Mouse (Mus musculus) kidney, postnatal 0 days (tissue): Measurements from ENCODE around the gene Ovca2. TPM values are rescaled to one million over a fixed set of nuclear protein-coding genes. Genes with fewer than 3 reads are reported as not detected.

Source experiments
- ATAC-seq: fragments of 200-750 bp; cut with Nextera tagmentation; replicated peaks from 2 replicates; pipeline ENCODE4 v1.8.0; 2017; ENCODE audit warnings: low read depth, moderate number of reproducible peaks, moderate TSS enrichment, moderate library complexity; ENCODE audit not compliant: low FRiP score
- DNase-seq: peaks from one replicate; pipeline ENCODE4 v3.0.0-alpha.2; 2016; ENCODE audit warnings: low spot score
- H3K27ac ChIP-seq: fragments of 300-500 bp; sonication (generic); 2 replicates; pipeline ENCODE4 v1.5.1; 2014; ENCODE audit warnings: mild to moderate bottlenecking
- H3K27me3 ChIP-seq: fragments of 300-500 bp; sonication (generic); 2 replicates; pipeline ENCODE4 v1.6.1; 2014; ENCODE audit warnings: low read length, mixed read lengths; ENCODE audit not compliant: insufficient read depth
- H3K36me3 ChIP-seq: fragments of 300-500 bp; sonication (generic); 2 replicates; pipeline ENCODE4 v1.6.1; 2014; ENCODE audit warnings: low read length, mixed read lengths; ENCODE audit not compliant: insufficient read depth
- H3K4me1 ChIP-seq: fragments of 300-500 bp; sonication (generic); replicated peaks from 2 replicates; pipeline ENCODE4 v1.6.1; 2014; ENCODE audit warnings: antibody characterized with exemption, low read length, mixed read lengths; ENCODE audit not compliant: insufficient read depth
- H3K4me2 ChIP-seq: fragments of 300-500 bp; sonication (generic); 2 replicates; pipeline ENCODE4 v1.6.1; 2014; ENCODE audit warnings: mild to moderate bottlenecking, low read length, moderate library complexity, mixed read lengths
- H3K4me3 ChIP-seq: fragments of 300-500 bp; sonication (generic); replicated peaks from 2 replicates; pipeline ENCODE4 v1.5.1; 2014; ENCODE audit warnings: low read depth, low read length
- H3K9ac ChIP-seq: fragments of 300-500 bp; sonication (generic); 2 replicates; pipeline ENCODE4 v1.6.1; 2014; ENCODE audit warnings: low read depth, low read length
- H3K9me3 ChIP-seq: fragments of 300-500 bp; sonication (generic); replicated peaks from 2 replicates; pipeline ENCODE4 v1.6.1; 2016; ENCODE audit warnings: low read length, inconsistent platforms, mixed read lengths
- CTCF ChIP-seq: IDR thresholded peaks from 2 replicates; pipeline ENCODE4 v1.5.1; 2016; ENCODE audit warnings: antibody characterized with exemption, low read depth, mild to moderate bottlenecking, moderate library complexity
- WGBS: fragments of 180-500 bp; shearing (Covaris S2); extraction: QIAGEN DNeasy Blood & Tissue Kit; methylation state at CpG from one replicate; pipeline ENCODE4 v1.1.7; 2014; 5-methylcytosine and 5-hydroxymethylcytosine counted together
- polyA plus RNA-seq: library from polyadenylated mRNA; unstranded; fragments of >200 nt; fragmentation: Nextera tagmentation; extraction: Ambion mirVana; gene quantifications from 2 replicates; pipeline ENCODE4 v1.2.1, GENCODE M21; 2015

Ovca2 gene
- polyA plus RNA-seq, 1 experiment from 2014 or later: 26.6 TPM

DNA sequence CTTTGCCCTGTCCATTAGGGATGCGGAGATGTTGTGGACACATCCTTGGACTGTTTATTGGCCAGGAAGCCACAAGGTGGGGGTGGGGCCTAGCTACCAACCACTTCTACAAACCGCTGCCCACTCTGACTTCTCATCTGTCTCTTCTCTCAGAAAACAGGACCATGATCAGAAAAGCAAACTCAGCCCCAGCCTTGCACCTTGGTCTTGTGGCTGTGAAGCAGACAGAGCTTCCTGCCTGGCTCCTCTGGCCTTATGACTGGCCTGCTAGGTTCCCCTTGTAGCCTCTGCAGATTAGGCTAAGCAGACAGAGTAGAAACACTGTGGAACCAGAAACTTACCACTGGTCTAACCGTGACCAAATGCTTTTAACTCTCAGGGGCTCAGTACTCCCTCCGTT is 30.7 kb upstream of the Ovca2 start:
- Histone ChIP-seq H3K36me3 (no peaks in the 10 kb centered on the region), H3K9me3 (no peaks in the 10 kb centered on the region), H3K4me1 (peaks cover 12% of the 10 kb centered on the region; the same call in 1 of the 2 replicates), H3K9ac (no peak overlapping the region), H3K27me3 (no peaks in the 10 kb centered on the region), H3K4me3 (no peak overlapping the region), H3K4me2 (no peak overlapping the region), H3K27ac (no peak overlapping the region)
- no peak for ATAC-seq
- DNase-seq: no peak
- no peak for TF ChIP-seq CTCF
- WGBS: 74% methylated on average over 4 of the region's 4 CpGs

GRCm38 (mm10) chr11:75206347-75206746 is 27.7 kb upstream of the Ovca2 start:
- no peaks in the 10 kb centered on the region for H3K9me3 ChIP-seq
- no peaks in the 10 kb centered on the region; the same call in 1 of the 2 replicates for H3K4me1 ChIP-seq
- H3K27ac ChIP-seq: no peak overlapping the region
- no peaks in the 10 kb centered on the region for H3K36me3 ChIP-seq
- H3K27me3 ChIP-seq: no peaks in the 10 kb centered on the region
- H3K4me2 ChIP-seq: no peak overlapping the region
- no peak for TF ChIP-seq CTCF
- no peak for ATAC-seq
- no peak for DNase-seq
- no peak overlapping the region for H3K9ac ChIP-seq
- H3K4me3 ChIP-seq: no peak overlapping the region
- WGBS: 72% methylated on average over 4 of the region's 4 CpGs

- peak overlapping the region; percentile 8; the same call in 1 of the 2 replicates for H3K27ac ChIP-seq
- DNase-seq (no peak), ATAC-seq (no peak)
- no peaks in the 10 kb centered on the region for H3K9me3 ChIP-seq
- H3K4me1 ChIP-seq: no peaks in the 10 kb centered on the region; the same call in 1 of the 2 replicates
- H3K36me3 ChIP-seq: no peaks in the 10 kb centered on the region
- no peak overlapping the region for H3K9ac ChIP-seq
- no peak for TF ChIP-seq CTCF
- H3K4me2 ChIP-seq: no peak overlapping the region
- 52% methylated on average over 9 of the region's 9 CpGs for WGBS
- H3K27me3 ChIP-seq: no peaks in the 10 kb centered on the region
- no peak overlapping the region for H3K4me3 ChIP-seq
These were observed 25.8 kb upstream of the Ovca2 start for GRCm38 (mm10) chr11:75204472-75204871.

DNA sequence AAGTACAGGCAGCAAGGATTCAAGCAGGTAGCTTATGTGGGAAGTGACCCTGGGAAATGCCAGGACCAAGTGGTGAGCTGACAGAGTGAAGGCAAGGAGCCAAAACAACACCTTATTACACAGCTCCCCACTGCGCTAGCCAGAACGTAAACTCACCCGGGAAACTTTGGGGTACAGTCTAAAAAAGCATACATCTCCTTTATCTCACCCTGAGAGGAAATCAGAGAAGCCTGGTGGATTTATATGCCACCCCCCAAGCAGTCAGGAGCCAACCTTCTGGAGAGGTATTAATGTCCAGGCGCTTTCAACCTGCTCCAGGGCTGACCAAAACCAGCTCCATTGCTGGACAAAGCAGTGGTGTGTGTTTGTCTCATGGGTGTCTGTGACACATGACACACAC is 25.3 kb upstream of the Ovca2 start:
- Histone ChIP-seq H3K9ac (no peak overlapping the region), H3K36me3 (no peaks in the 10 kb centered on the region), H3K4me1 (no peaks in the 10 kb centered on the region; the same call in 1 of the 2 replicates), H3K4me2 (no peak overlapping the region), H3K27me3 (no peaks in the 10 kb centered on the region), H3K27ac (no peak overlapping the region), H3K9me3 (no peaks in the 10 kb centered on the region), H3K4me3 (no peak overlapping the region)
- no peak for DNase-seq
- 78% methylated on average over 4 of the region's 4 CpGs for WGBS
- no peak for TF ChIP-seq CTCF
- ATAC-seq: no peak

GRCm38 (mm10) chr11:75201721-75202120 is 23.1 kb upstream of the Ovca2 start:
- Histone ChIP-seq H3K4me3 (no peak overlapping the region), H3K27ac (no peak overlapping the region), H3K4me1 (no peaks in the 10 kb centered on the region; the same call in 1 of the 2 replicates), H3K27me3 (no peaks in the 10 kb centered on the region), H3K9ac (no peak overlapping the region), H3K36me3 (no peaks in the 10 kb centered on the region), H3K9me3 (no peaks in the 10 kb centered on the region), H3K4me2 (no peak overlapping the region)
- WGBS: 41% methylated on average over 8 of the region's 8 CpGs
- DNase-seq (no peak), ATAC-seq (no peak)
- no peak for TF ChIP-seq CTCF

DNA sequence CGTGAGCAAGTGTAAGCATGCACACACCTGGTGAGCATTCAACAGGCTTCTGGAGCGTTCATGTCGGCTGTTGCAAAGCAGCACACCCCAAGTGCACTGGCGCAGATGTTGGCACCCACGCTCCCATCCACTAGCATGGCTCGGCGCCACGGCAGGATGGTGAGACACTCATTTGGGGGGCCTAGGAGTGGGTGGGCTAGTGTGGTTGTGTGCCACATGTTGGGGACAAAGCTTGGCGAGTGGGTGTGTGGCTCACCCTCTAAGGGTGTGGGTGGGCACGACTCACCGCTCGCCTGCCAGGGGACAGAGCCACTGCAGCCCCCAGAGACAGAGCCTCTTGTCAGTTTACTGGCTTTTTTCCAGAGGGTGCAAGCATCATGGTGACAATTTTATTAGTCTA is 22.3 kb upstream of the Ovca2 start:
- no peak overlapping the region for H3K27ac ChIP-seq
- 79% methylated on average over 12 of the region's 12 CpGs for WGBS
- H3K4me2 ChIP-seq: no peak overlapping the region
- H3K27me3 ChIP-seq: 0 out of 2 replicates have a peak, but pooled peaks cover 5% of the 10 kb centered on the region
- H3K4me3 ChIP-seq: no peak overlapping the region
- H3K9ac ChIP-seq: no peak overlapping the region
- ATAC-seq: no peak
- no peak for TF ChIP-seq CTCF
- H3K36me3 ChIP-seq: no peaks in the 10 kb centered on the region
- no peaks in the 10 kb centered on the region for H3K9me3 ChIP-seq
- no peak for DNase-seq
- no peaks in the 10 kb centered on the region; the same call in 1 of the 2 replicates for H3K4me1 ChIP-seq

- Histone ChIP-seq H3K27ac (no peak overlapping the region), H3K9me3 (no peaks in the 10 kb centered on the region), H3K36me3 (no peaks in the 10 kb centered on the region), H3K9ac (no peak overlapping the region), H3K27me3 (peaks cover 13% of the 10 kb centered on the region), H3K4me3 (no peak overlapping the region), H3K4me1 (peaks cover 3% of the 10 kb centered on the region; the same call in 1 of the 2 replicates), H3K4me2 (no peak overlapping the region)
- DNase-seq: no peak
- 77% methylated on average over 5 of the region's 5 CpGs for WGBS
- TF ChIP-seq CTCF: no peak
- ATAC-seq: no peak
These were observed 21.3 kb upstream of the Ovca2 start for GRCm38 (mm10) chr11:75199951-75200350.
